Mouse (Mus musculus) heart, postnatal 0 days (tissue): Measurements from ENCODE around the gene Slc25a53.

ENCODE experiments used
- CTCF ChIP-seq: IDR thresholded peaks from 2 replicates; pipeline ENCODE4 v1.5.1; 2016; ENCODE audit warnings: antibody characterized with exemption, control low read depth, low read depth
- EP300 ChIP-seq: IDR thresholded peaks from 2 replicates; pipeline ENCODE4 v1.6.1; 2016; ENCODE audit warnings: antibody characterized with exemption, low read depth

DNA sequence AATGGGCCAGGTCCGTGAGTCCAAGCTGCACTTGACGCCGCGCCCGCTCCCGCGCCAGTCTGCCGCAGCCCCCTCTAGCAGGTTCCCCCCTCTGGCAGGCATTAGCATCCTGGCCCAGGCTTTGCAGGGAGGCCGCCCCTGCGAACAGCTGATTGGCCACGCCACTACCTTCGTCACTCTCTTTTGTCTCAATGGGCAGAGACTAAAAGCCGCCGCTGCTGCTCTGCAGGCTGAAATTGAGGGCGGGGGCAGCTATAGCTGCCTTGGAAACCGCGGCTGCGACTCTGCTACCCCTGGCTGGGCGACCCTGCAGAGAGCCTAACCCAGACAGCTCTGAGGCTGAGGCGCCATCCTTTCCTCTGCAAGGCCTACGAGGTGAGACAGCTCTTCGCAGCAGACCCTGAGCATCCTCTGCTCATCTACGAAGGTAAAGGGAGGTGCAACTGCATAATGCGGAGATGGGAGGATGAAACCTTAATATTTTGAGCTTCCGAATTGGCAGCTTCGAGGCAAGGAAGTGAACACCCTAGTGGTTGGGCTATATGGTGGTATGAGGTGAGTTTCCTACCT is 45.0 kb downstream of the Slc25a53 start, which contains the start of gene Zcchc18:
- TF ChIP-seq CTCF (no peak), EP300 (no peak)
